Mouse (Mus musculus): ENCODE results near the gene Pdzd7.
"Not testable (repeated sequence)": the region's sequence is repeated elsewhere in the genome, so short reads cannot be mapped to it uniquely, and the experiment has no call there.

Gene Pdzd7

DNA sequence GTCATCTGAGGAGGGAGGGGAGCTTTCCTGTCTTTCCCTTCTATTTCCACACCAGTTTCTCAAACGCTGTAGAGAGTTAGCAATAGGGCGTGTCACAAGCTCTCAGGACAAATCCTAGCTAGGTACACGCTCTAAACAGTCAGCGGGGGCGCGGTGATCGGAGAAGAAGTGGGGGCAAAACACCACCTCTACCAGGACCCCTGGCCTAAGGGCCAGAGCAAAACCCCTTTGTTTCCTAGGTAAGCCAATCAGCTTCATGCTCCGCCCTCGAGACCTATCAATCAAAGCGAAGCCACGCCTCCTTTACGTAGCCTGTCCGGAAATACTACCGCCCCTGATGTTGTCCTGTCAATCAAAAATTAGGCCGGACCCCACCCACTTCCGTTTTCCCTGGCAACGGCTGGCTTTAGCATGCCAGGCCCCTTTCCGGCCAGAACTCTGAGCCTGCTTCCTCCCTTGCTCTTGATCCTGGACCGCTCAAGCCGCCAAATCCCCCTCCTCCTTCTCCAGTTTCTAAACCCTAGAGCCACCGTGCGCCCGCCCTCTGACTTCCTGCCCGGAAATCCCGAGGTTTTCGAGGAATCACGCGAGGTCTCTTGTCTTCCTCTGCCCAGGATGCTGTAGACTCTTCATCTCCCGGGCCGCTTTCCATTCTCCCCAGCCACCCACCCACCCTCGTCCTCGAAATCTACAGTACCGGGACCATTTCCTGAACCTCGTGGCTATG lies 12.8 kb upstream of the Pdzd7 start:
- peak; percentile 91 to 92 for DNase-seq

DNA sequence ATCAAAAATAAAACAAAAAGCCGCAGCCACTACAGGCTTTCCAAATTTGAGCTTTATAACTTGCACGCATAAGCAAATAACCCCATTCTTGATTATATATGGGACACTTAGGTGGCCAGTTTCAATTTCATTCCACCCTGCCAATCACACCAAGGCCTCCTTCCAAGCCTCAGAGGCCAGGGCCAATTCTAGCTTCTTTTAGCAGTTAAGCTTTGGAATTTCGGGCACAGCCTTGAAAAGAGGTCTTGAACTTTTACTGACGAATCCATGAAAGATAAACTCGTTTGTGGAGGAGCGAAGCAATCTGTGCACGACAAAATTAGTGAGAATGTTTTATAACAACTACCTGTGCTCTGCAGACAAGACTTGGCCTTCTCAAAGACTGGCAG lies 12.2 kb upstream of the Pdzd7 start:
- no peak for DNase-seq

DNA sequence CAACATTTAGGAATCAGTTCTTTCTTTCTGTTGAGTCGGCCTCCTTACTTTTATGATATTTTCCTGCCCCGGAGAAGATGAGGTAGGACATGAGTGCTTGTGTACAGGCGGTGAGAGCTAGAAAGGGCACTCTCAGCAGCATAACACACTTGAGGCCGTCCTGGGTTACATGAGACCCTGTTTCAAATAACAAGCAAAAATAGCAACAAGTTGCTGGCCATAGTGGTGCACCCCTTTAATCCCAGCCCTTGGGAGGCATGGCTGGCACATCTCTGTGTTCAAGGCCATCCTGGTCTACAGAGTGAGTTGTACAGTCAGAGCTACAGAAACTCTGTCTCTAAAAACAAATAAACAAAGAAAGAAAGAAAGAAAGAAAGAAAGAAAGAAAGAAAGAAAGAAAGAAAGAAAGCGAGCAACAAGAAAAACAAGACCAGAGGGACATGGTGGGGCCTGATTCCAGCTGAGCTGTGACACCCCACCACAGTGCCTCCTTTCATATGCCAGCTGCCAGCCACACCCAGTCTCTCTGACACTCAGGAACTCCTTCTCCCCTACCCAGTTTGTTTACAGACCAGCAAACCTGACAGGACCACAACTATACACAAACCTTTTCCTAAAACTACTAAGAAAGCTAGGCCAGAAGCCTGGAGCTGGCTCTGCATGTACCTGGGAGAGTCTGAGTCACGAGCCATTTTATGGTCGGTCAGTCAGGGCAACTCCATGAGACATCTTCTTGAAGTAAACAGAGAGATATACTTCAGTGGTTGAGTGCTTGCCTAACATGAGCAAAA lies 11.6 kb upstream of the Pdzd7 start:
- no peak for DNase-seq

DNA sequence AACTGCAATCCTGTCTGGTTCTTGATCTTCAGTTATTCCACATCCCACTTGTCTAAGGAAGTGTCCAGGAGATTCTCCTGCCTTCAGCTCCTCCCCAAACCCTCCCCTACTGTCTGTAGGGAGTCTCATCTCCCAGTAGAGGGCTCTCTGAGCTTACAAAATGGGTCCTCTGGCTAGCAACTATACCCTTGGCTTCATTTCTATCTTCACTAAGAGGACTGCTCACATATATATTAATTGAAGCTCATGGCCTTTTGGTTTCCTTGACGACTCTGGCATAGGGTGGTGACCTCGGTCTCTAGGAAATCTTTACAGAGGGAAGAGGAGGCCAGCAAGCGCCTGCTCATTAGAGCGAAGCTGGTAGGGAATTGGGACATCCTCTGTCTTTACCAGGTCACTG lies 10.8 kb upstream of the Pdzd7 start:
- DNase-seq = no peak

GRCm38 (mm10) chr19:45054892-45055690 lies 9.6 kb upstream of the Pdzd7 start:
- no peak for DNase-seq

DNA sequence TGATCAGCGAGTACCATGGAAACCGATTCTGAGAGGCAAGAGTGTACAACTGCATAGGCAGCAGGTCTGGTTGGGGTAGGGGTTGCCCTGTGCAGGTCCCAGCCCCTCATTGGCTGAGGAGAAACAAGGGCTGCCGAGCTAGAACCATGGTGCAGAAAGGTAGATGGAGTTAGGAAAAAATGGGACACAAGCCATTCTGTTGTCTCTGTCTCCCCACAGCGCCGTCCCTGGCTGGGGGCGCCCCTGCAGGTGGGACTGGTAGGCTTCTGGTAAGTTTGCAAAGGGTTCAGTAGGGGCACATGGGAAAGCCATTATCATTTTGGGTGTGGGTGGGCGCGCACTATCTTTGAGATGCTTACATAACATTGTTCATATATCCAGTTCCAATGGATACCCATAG lies 7.9 kb upstream of the Pdzd7 start:
- DNase-seq = no peak

- no peak for DNase-seq
These were observed 4.0 kb upstream of the Pdzd7 start for GRCm38 (mm10) chr19:45049523-45049922.

DNA sequence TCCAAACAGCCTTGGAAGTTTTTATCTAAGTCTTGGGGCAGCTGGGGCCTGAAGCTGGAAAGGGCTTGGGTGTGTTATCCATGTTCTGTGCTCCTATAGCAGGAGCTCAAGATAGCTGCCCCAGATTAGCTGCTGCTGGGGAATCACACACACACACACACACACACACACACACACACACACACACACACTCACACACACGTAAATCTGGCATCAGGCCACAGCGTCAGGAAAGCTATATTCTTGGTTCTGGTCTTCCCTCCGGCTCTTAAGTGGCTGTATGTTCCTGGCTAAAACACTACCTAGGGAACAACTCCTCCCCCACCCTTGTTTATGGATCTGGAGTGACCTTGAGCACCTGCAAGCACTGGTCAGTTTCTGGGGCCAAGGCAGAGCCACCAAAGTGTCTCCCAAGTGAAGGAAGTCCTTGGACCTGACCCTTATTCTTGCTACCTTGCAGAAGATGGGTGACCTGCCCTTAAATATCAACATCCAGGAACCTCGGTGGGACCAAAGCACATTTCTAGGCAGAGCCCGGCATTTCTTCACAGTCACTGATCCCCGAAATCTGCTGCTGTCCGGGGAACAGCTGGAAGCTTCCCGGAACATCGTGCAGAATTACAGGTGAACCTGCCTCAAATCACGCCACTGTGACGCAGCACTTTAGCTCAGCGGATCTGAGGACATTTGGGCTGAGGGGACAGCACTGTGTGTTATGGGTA lies 3.3 kb upstream of the Pdzd7 start:
- no peak for DNase-seq

- DNase-seq = peak; percentile 68 to 72
These were observed 2.6 kb upstream of the Pdzd7 start for GRCm38 (mm10) chr19:45047935-45048643.

DNA sequence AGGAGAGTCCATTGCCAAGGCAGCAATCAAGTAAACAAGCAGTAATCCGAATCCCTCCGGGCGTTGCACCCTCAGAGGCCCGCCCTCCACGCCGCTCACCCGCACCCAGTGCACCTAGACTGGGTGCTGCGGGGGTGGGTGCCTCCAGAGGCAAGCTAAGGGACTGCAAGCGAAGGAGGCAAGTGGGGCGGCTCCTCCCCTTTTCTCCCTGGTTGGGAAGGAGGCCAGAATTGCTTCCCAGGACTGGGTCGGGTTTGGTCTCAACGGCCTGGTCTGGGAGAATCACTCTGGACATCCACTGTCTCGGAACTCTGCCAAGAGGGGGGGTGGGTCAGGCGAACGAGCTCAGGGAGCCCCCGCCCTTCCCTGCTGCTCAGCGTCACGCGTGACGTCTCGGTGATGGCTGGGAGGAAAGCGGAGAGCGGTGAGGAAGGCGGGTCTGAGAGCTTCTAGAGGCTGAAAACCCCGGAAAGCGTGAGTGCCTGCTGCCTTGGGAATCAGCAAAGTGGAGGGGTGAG lies 2.0 kb upstream of the Pdzd7 start, which contains the start of gene Sfxn3:
TSS of gene Sfxn3 (plus strand) at position 87 of the 518 bp plus-strand sequence.
- peak; percentile 86 for DNase-seq

GRCm38 (mm10) chr19:45046523-45047321 lies 1.2 kb upstream of the Pdzd7 start:
- peak; percentile 68 to 69 for DNase-seq

DNA sequence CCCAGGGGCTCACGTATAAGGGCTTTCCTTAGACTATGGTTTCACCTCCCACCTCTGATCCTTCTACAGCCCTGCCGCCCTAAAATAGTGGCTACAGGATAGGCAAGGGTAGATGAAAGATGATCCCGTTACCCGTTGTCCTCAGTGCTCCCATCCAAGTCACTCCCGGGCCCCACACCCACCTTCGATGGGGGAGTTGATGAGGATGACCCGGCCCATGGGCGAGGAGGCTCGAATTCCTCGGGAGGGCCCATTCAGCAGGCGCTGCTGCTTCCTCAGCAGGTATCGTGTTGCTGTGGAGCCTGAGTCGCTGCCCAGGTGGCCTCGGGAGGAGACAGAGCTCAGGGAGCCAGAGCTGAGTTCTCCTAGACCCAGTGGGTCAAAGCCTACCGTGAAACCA lies 281 bp downstream of the Pdzd7 start:
- no peak for DNase-seq

- no peak for DNase-seq
These were observed 1.1 kb downstream of the Pdzd7 start for GRCm38 (mm10) chr19:45044389-45044927.

DNA sequence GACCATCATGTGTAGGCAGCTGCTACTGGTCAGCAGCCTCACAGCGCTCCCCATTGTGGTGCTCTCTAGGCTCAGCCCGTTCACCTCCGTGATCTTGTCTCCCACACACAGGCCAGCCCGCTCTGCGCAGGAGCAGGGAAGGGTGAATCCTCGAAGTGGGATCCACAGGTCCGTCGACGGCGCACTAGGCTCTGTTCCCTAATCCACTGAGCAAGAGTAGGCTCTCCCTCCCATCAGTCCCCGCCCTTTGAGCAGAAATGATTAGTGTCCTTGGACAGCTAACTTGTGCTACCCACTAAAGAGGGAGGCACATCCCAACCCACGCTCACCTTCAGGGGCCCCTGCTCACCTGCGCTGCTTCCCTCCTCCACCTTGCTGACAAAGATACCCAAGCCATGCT lies 5.3 kb downstream of the Pdzd7 start:
- DNase-seq = no peak

DNA sequence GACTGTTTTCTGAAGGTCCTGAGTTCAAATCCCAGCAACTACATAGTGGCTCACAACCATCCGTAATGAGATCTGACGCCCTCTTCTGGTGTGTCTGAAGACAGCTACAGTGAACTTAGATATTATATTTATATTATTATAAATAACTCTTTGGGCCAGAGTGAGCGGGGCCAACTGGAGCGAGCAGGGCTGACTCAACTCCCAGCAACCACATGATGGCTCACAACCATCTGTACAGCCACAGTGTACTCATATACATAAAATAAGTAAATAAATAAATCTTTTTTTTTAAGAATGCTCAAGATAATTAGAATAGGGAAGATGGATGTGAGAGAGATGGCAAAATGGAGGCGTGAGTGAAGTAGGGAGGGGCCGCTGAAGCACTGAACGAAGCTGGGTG lies 7.3 kb downstream of the Pdzd7 start:
- DNase-seq = not testable (repeated sequence)

DNA sequence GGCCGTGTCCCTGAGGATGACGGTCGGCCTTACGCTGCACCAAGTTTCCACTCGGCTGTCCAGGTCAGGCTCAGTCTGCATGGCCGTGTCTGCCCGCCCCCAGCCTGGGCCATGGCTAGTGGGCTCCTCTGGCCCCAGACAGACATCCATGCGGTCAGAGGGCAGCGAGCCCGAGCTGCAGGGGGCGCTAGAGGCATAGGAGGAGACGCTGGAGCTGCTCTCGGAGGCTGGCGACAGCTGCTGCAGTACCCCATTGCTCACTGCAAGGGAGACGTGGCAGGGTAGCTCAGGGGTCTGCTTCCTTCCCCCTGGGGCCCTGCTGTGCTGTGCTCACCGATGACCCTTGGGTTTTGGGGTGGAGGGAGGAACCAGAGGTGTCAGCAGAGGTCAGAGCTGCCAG lies 8.7 kb downstream of the Pdzd7 start:
- DNase-seq = peak; percentile 67

DNA sequence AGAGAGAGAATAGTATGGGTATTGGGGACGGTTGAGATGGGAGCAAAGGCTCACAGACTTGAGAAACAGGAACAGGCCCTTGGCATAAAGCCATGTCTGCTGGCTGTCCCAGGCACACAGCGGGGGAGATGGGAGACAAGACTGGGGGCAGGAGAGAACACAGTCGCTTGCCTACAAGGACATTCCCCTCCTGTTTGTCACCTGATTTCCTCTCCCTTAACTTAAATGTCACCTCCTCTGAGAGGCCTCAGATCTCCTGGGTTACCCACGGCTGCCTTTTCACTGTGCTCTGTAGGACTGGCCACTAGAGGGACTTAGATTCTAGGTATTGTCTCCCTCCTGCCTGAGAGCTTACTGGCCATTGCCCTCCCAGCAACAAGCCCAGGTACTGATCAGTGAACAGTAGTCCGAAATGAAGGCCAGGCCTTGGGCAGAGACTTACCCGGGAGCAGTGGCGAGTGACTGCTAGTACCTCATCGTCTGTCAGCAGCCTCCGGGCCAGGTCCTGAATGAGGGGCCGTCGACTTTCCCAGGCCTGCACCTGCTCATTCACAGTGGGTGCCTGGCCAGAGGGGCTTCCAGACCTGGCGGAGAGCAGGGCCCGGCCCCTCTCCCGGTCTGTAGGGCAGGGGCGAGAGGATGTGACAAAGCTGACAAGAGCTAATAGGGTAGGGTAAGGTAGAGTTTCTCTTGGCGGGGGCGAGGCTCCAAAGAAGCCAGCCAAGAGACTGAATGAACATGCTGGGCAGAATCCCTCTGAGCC lies 12.8 kb downstream of the Pdzd7 start:
- no peak for DNase-seq

GRCm38 (mm10) chr19:45031780-45032179 lies 13.7 kb downstream of the Pdzd7 start:
- peak; percentile 72 to 75 for DNase-seq

- peak; percentile 80 to 81 for DNase-seq
These were observed 14.5 kb downstream of the Pdzd7 start for GRCm38 (mm10) chr19:45030746-45031693.
